Mouse (Mus musculus): Measurements from ENCODE around the gene Gm12166. TPM values are rescaled to one million over a fixed set of nuclear protein-coding genes. Genes with fewer than 3 reads are reported as not detected.
"Not testable (repeated sequence)": the region's sequence is repeated elsewhere in the genome, so short reads cannot be mapped to it uniquely, and the experiment has no call there.

Gm12166 gene
- 4.0 and 5.4 TPM in 2 replicates for polyA plus RNA-seq (2015; fragmentation: Nextera tagmentation; extraction: Ambion mirVana)

GRCm38 (mm10) chr11:46052105-46052659 is at the start of gene Gm12166:
TSS of gene Gm12166 (minus strand) at chr11:46052321.
- WGBS: 26% methylated on average over 19 of the region's 19 CpGs
- not testable (repeated sequence) for ATAC-seq (replicated peaks)

GRCm38 (mm10) chr11:46097062-46097461 is 44.9 kb upstream of the Gm12166 start:
- 83% methylated on average over 3 of the region's 3 CpGs for WGBS
- ATAC-seq (replicated peaks): no peak
- no peaks in the 10 kb centered on the region for H3K4me1 ChIP-seq
- H3K36me3 ChIP-seq (replicated peaks): peaks cover 10% of the 10 kb centered on the region; the same call in 1 of the 2 replicates
- no peaks in the 10 kb centered on the region for H3K27me3 ChIP-seq (replicated peaks)
- H3K4me3 ChIP-seq: no peak overlapping the region
- H3K4me2 ChIP-seq: no peak overlapping the region
- H3K27ac ChIP-seq: no peak overlapping the region
- no peaks in the 10 kb centered on the region for H3K9me3 ChIP-seq
- no peak overlapping the region for H3K9ac ChIP-seq

More at GRCm38 (mm10) chr11:46052105-46052659, at the start of gene Gm12166:
- H3K9ac ChIP-seq; H3K9me3 ChIP-seq; H3K4me2 ChIP-seq; H3K27ac ChIP-seq; H3K36me3 ChIP-seq (replicated peaks); H3K4me3 ChIP-seq; H3K27me3 ChIP-seq (replicated peaks): not testable (repeated sequence)
- H3K4me1 ChIP-seq: peaks cover 10% of the 10 kb centered on the region

GRCm38 (mm10) chr11:46096265-46096649 is 44.1 kb upstream of the Gm12166 start:
- H3K9me3 ChIP-seq: no peaks in the 10 kb centered on the region
- 94% methylated on average over 6 of the region's 6 CpGs for WGBS
- H3K4me3 ChIP-seq: no peak overlapping the region
- H3K36me3 ChIP-seq (replicated peaks): peaks cover 10% of the 10 kb centered on the region; the same call in 1 of the 2 replicates
- no peak overlapping the region for H3K4me2 ChIP-seq
- no peaks in the 10 kb centered on the region for H3K27me3 ChIP-seq (replicated peaks)
- H3K4me1 ChIP-seq: no peaks in the 10 kb centered on the region
- no peak overlapping the region for H3K9ac ChIP-seq
- H3K27ac ChIP-seq: no peak overlapping the region
- no peak for ATAC-seq (replicated peaks)

- no peak overlapping the region for H3K4me2 ChIP-seq
- 0 out of 2 replicates have a peak, but pooled peaks cover 3% of the 10 kb centered on the region for H3K4me1 ChIP-seq
- 71% methylated on average over 9 of the region's 9 CpGs for WGBS
- no peaks in the 10 kb centered on the region for H3K9me3 ChIP-seq
- peaks cover 10% of the 10 kb centered on the region; the same call in 1 of the 2 replicates for H3K36me3 ChIP-seq (replicated peaks)
- H3K4me3 ChIP-seq: no peak overlapping the region
- no peak overlapping the region for H3K9ac ChIP-seq
- ATAC-seq (replicated peaks): no peak
- H3K27ac ChIP-seq: no peak overlapping the region
- no peaks in the 10 kb centered on the region for H3K27me3 ChIP-seq (replicated peaks)
These were observed 43.5 kb upstream of the Gm12166 start for GRCm38 (mm10) chr11:46095477-46096264.

GRCm38 (mm10) chr11:46092121-46092520 is 40.0 kb upstream of the Gm12166 start:
- no peaks in the 10 kb centered on the region for H3K27me3 ChIP-seq (replicated peaks)
- H3K4me1 ChIP-seq: 0 out of 2 replicates have a peak, but pooled peaks cover 3% of the 10 kb centered on the region
- no peak for ATAC-seq (replicated peaks)
- H3K36me3 ChIP-seq (replicated peaks): no peaks in the 10 kb centered on the region
- no peak overlapping the region for H3K4me3 ChIP-seq
- no peak overlapping the region for H3K9ac ChIP-seq
- no peak overlapping the region for H3K4me2 ChIP-seq
- WGBS: 70% methylated on average over 4 of the region's 4 CpGs
- H3K27ac ChIP-seq: no peak overlapping the region
- H3K9me3 ChIP-seq: no peaks in the 10 kb centered on the region

GRCm38 (mm10) chr11:46090951-46091667 is 39.0 kb upstream of the Gm12166 start:
- ATAC-seq (replicated peaks): no peak
- no peak overlapping the region for H3K9ac ChIP-seq
- no peaks in the 10 kb centered on the region for H3K9me3 ChIP-seq
- H3K4me2 ChIP-seq: no peak overlapping the region
- 60% methylated on average over 10 of the region's 10 CpGs for WGBS
- H3K27ac ChIP-seq: no peak overlapping the region
- H3K4me1 ChIP-seq: 0 out of 2 replicates have a peak, but pooled peaks cover 3% of the 10 kb centered on the region
- no peaks in the 10 kb centered on the region for H3K27me3 ChIP-seq (replicated peaks)
- H3K36me3 ChIP-seq (replicated peaks): no peaks in the 10 kb centered on the region
- no peak overlapping the region for H3K4me3 ChIP-seq

GRCm38 (mm10) chr11:46090036-46090725 is 38.1 kb upstream of the Gm12166 start:
- Histone ChIP-seq H3K36me3 (replicated peaks) (no peaks in the 10 kb centered on the region), H3K9me3 (no peaks in the 10 kb centered on the region), H3K9ac (no peak overlapping the region), H3K4me2 (no peak overlapping the region), H3K27me3 (replicated peaks) (no peaks in the 10 kb centered on the region), H3K4me3 (no peak overlapping the region), H3K27ac (no peak overlapping the region), H3K4me1 (0 out of 2 replicates have a peak, but pooled peaks cover 3% of the 10 kb centered on the region)
- WGBS: 90% methylated on average over 10 of the region's 10 CpGs
- no peak for ATAC-seq (replicated peaks)

- H3K27me3 ChIP-seq (replicated peaks): no peaks in the 10 kb centered on the region
- 0 out of 2 replicates have a peak, but pooled peaks cover 3% of the 10 kb centered on the region for H3K4me1 ChIP-seq
- H3K4me3 ChIP-seq: no peak overlapping the region
- H3K36me3 ChIP-seq (replicated peaks): no peaks in the 10 kb centered on the region
- 84% methylated on average over 4 of the region's 4 CpGs for WGBS
- no peak overlapping the region for H3K4me2 ChIP-seq
- no peak overlapping the region for H3K27ac ChIP-seq
- ATAC-seq (replicated peaks): no peak
- no peak overlapping the region for H3K9ac ChIP-seq
- H3K9me3 ChIP-seq: no peaks in the 10 kb centered on the region
These were observed 37.1 kb upstream of the Gm12166 start for GRCm38 (mm10) chr11:46089081-46089713.

- no peaks in the 10 kb centered on the region for H3K36me3 ChIP-seq (replicated peaks)
- H3K9me3 ChIP-seq: no peaks in the 10 kb centered on the region
- H3K27me3 ChIP-seq (replicated peaks): no peaks in the 10 kb centered on the region
- H3K4me3 ChIP-seq: no peak overlapping the region
- no peak overlapping the region for H3K27ac ChIP-seq
- H3K4me2 ChIP-seq: no peak overlapping the region
- H3K4me1 ChIP-seq: 0 out of 2 replicates have a peak, but pooled peaks cover 3% of the 10 kb centered on the region
- no peak for ATAC-seq (replicated peaks)
- H3K9ac ChIP-seq: no peak overlapping the region
- WGBS: 88% methylated on average over 3 of the region's 3 CpGs
These were observed 34.3 kb upstream of the Gm12166 start for GRCm38 (mm10) chr11:46086446-46086845.

GRCm38 (mm10) chr11:46085398-46086163 is 33.5 kb upstream of the Gm12166 start:
- Histone ChIP-seq H3K27me3 (replicated peaks) (no peaks in the 10 kb centered on the region), H3K4me3 (no peak overlapping the region), H3K27ac (no peak overlapping the region), H3K4me1 (no peaks in the 10 kb centered on the region), H3K36me3 (replicated peaks) (no peaks in the 10 kb centered on the region), H3K9me3 (no peaks in the 10 kb centered on the region), H3K9ac (no peak overlapping the region), H3K4me2 (no peak overlapping the region)
- no peak for ATAC-seq (replicated peaks)
- 93% methylated on average over 10 of the region's 10 CpGs for WGBS

- no peak overlapping the region for H3K4me3 ChIP-seq
- H3K9me3 ChIP-seq: no peaks in the 10 kb centered on the region
- no peak overlapping the region for H3K4me2 ChIP-seq
- no peaks in the 10 kb centered on the region for H3K27me3 ChIP-seq (replicated peaks)
- H3K36me3 ChIP-seq (replicated peaks): no peaks in the 10 kb centered on the region
- no peak overlapping the region for H3K9ac ChIP-seq
- H3K27ac ChIP-seq: no peak overlapping the region
- H3K4me1 ChIP-seq: no peaks in the 10 kb centered on the region
- ATAC-seq (replicated peaks): no peak
- 86% methylated on average over 3 of the region's 3 CpGs for WGBS
These were observed 32.4 kb upstream of the Gm12166 start for GRCm38 (mm10) chr11:46084568-46084967.

Data from midbrain, embryonic 15.5 days (tissue).